Mouse (Mus musculus) hindbrain, embryonic 16.5 days (tissue): Measurements from ENCODE around the gene Sdc1. TPM values are rescaled to one million over a fixed set of nuclear protein-coding genes. Genes with fewer than 3 reads are reported as not detected.
A peak's percentile ranks its signal among the peaks of the same experiment; 100 is the strongest.

ENCODE experiments used
- ATAC-seq: fragments of 200-750 bp; cut with Nextera tagmentation; 2 replicates; pipeline ENCODE4 v1.8.0; 2017; ENCODE audit warnings: moderate TSS enrichment, moderate library complexity
- H3K27ac ChIP-seq: fragments of 300-500 bp; sonication (generic); 2 replicates; pipeline ENCODE4 v1.5.1; 2014; ENCODE audit warnings: low read depth, mild to moderate bottlenecking, control low read depth, low read length, moderate library complexity
- H3K27me3 ChIP-seq: fragments of 300-500 bp; sonication (generic); replicated peaks from 2 replicates; pipeline ENCODE4 v1.6.1; 2014; ENCODE audit warnings: low read length; ENCODE audit not compliant: control insufficient read depth, insufficient read depth
- H3K36me3 ChIP-seq: fragments of 300-500 bp; sonication (generic); 2 replicates; pipeline ENCODE4 v1.6.1; 2014; ENCODE audit warnings: mild to moderate bottlenecking, low read length, moderate library complexity, mixed read lengths; ENCODE audit not compliant: control insufficient read depth, insufficient read depth
- H3K4me1 ChIP-seq: fragments of 300-500 bp; sonication (generic); 2 replicates; pipeline ENCODE4 v1.6.1; 2014; ENCODE audit warnings: low read depth, low read length; ENCODE audit not compliant: control insufficient read depth, insufficient read depth
- H3K4me2 ChIP-seq: fragments of 300-500 bp; sonication (generic); 2 replicates; pipeline ENCODE4 v1.6.1; 2014; ENCODE audit warnings: mild to moderate bottlenecking, low read length, control low read depth, moderate library complexity
- H3K4me3 ChIP-seq: fragments of 300-500 bp; sonication (generic); 2 replicates; pipeline ENCODE4 v1.5.1; 2014; ENCODE audit warnings: mild to moderate bottlenecking, low read length, control low read depth, moderate library complexity
- H3K9ac ChIP-seq: fragments of 300-500 bp; sonication (generic); 2 replicates; pipeline ENCODE4 v1.6.1; 2014; ENCODE audit warnings: low read depth, mild to moderate bottlenecking, control low read depth, low read length, moderate library complexity
- H3K9me3 ChIP-seq: fragments of 300-500 bp; sonication (generic); 2 replicates; pipeline ENCODE4 v1.6.1; 2014; ENCODE audit warnings: mild to moderate bottlenecking, low read length, moderate library complexity; ENCODE audit not compliant: control insufficient read depth
- WGBS: fragments of 180-500 bp; shearing (Covaris S2); extraction: QIAGEN DNeasy Blood & Tissue Kit; methylation state at CpG from one replicate; pipeline ENCODE4 v1.1.7; 2014; 5-methylcytosine and 5-hydroxymethylcytosine counted together
- polyA plus RNA-seq: library from polyadenylated mRNA; unstranded; fragments of >200 nt; fragmentation: Nextera tagmentation; extraction: Ambion mirVana; gene quantifications from 2 replicates; pipeline ENCODE4 v1.2.1, GENCODE M21; 2015

Sdc1 gene
- polyA plus RNA-seq: 18.0 and 21.5 TPM in 2 replicates

- H3K9me3 ChIP-seq: no peaks in the 10 kb centered on the region
- peak within 1 kb of the TSS; percentile 71 for H3K27ac ChIP-seq
- peak; percentile 88 for ATAC-seq
- peak within 1 kb of the TSS; percentile 100 for H3K4me2 ChIP-seq
- peaks cover 14% of the 10 kb centered on the region for H3K4me1 ChIP-seq
- no peaks in the 10 kb centered on the region for H3K36me3 ChIP-seq
- H3K9ac ChIP-seq: peak within 1 kb of the TSS; percentile 78
- under 1% methylated on average over 58 of the region's 67 CpGs for WGBS
- peak within 1 kb of the TSS; percentile 82 for H3K4me3 ChIP-seq
- H3K27me3 ChIP-seq: no peaks in the 10 kb centered on the region
Observed at GRCm38 (mm10) chr12:8770946-8771843, at the start of gene Sdc1. Sdc1 (plus strand) TSS chr12:8771323.

DNA sequence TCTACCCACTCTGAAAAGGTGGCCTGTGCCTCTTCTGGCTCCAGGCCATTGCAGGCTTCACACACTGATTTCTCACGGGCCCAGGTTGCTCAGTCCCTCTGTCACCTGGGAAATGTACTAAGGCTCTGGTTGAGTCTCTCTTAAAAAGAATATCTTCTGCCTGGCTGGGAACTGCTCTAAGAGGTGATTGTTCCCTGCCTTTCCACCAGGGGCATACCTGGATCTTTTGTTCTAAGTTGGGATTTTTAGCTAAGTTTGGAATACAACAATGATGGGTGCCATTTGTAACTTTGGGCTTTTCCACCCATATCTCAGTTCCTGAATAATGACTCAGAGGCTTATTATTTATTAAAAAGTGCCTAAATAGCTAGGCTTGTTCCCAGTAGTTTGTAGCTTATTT lies 44.2 kb upstream of the Sdc1 start:
- no peak overlapping the region for H3K27ac ChIP-seq
- no peaks in the 10 kb centered on the region for H3K27me3 ChIP-seq
- 58% methylated on average over 1 of the region's 1 CpGs for WGBS
- no peak for ATAC-seq
- H3K36me3 ChIP-seq: peaks cover 17% of the 10 kb centered on the region
- H3K4me3 ChIP-seq: no peak overlapping the region
- no peak overlapping the region for H3K4me2 ChIP-seq
- H3K9ac ChIP-seq: no peak overlapping the region
- no peaks in the 10 kb centered on the region for H3K4me1 ChIP-seq
- H3K9me3 ChIP-seq: no peaks in the 10 kb centered on the region

DNA sequence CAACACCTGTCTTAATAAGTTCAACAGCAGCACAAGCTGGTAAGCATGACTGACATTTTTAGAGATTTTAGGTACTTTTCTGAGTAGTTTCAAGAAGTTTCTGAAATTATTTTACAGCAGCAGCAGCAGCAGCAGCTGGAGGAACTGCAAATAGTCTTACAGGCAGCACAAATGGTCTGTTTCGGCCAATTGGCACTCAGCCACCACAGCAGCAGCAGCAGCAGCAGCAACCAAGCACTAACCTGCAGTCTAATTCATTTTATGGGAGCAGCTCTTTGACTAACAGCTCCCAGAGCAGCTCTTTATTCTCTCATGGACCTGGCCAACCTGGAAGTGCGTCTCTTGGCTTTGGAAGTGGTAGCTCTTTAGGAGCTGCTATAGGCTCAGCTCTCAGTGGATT lies 42.4 kb upstream of the Sdc1 start:
- WGBS: 85% methylated on average over 2 of the region's 2 CpGs
- peaks cover 12% of the 10 kb centered on the region for H3K36me3 ChIP-seq
- H3K9me3 ChIP-seq: no peaks in the 10 kb centered on the region
- no peak overlapping the region for H3K4me3 ChIP-seq
- ATAC-seq: no peak
- H3K4me1 ChIP-seq: no peaks in the 10 kb centered on the region
- H3K27me3 ChIP-seq: no peaks in the 10 kb centered on the region
- H3K27ac ChIP-seq: no peak overlapping the region
- H3K4me2 ChIP-seq: no peak overlapping the region
- no peak overlapping the region for H3K9ac ChIP-seq

- H3K36me3 ChIP-seq: peaks cover 10% of the 10 kb centered on the region
- 96% methylated on average over 2 of the region's 2 CpGs for WGBS
Observed at GRCm38 (mm10) chr12:8753654-8754053, 17.5 kb upstream of the Sdc1 start.

GRCm38 (mm10) chr12:8754116-8754515 lies 17.0 kb upstream of the Sdc1 start:
- Histone ChIP-seq H3K9ac (no peak overlapping the region), H3K9me3 (no peaks in the 10 kb centered on the region), H3K36me3 (peaks cover 5% of the 10 kb centered on the region), H3K4me3 (no peak overlapping the region), H3K27ac (no peak overlapping the region), H3K27me3 (no peaks in the 10 kb centered on the region), H3K4me1 (no peaks in the 10 kb centered on the region), H3K4me2 (no peak overlapping the region)
- 87% methylated on average over 4 of the region's 4 CpGs for WGBS
- ATAC-seq: no peak

More at GRCm38 (mm10) chr12:8753654-8754053, 17.5 kb upstream of the Sdc1 start:
- Histone ChIP-seq H3K4me1 (no peaks in the 10 kb centered on the region), H3K27me3 (no peaks in the 10 kb centered on the region), H3K4me2 (no peak overlapping the region), H3K4me3 (no peak overlapping the region), H3K9me3 (no peaks in the 10 kb centered on the region), H3K9ac (no peak overlapping the region), H3K27ac (no peak overlapping the region)
- ATAC-seq: no peak

DNA sequence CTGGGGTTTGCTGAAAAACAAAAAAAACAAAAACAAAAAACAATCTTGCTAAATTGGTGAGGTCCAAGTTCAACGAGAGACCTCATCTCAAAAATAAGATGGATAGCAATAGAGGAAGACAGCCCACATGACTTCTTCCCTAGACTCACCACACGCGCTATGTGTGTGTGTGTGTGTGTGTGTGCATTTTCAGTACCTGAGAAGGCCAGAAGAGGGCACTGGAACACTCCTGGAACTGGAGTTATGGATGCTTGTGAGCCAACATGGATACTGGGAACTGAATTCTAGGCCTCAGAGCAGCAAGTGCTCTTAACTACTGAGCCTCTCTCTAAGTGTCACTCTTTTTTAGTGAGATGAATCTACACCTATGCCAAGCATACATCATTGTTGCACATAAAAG lies 13.1 kb upstream of the Sdc1 start:
- Histone ChIP-seq H3K4me1 (no peaks in the 10 kb centered on the region), H3K9me3 (no peaks in the 10 kb centered on the region), H3K27me3 (no peaks in the 10 kb centered on the region), H3K4me3 (no peak overlapping the region), H3K4me2 (no peak overlapping the region), H3K27ac (no peak overlapping the region), H3K36me3 (peaks cover 4% of the 10 kb centered on the region; the same call in 1 of the 2 replicates), H3K9ac (no peak overlapping the region)
- 100% methylated on average over 3 of the region's 3 CpGs for WGBS
- no peak for ATAC-seq

DNA sequence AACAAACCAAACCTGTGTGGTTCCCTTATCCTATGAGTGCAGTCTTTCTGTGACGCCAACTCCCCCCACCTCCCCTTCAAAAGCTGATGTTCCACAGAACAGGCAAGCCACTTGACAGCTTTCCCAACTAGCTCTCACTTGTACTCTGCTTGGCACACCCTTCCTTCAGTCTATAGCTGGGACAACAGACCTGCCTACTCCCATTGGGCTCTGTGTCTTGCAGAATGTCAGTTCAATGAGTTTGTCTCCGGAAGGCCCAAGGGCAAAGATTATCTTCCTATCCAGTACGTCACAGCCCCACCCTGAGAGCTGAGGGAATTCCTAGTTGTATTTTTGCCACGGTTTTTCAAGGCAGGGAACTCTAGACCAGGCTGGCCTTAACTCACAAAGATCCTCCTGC lies 12.0 kb upstream of the Sdc1 start:
- no peak overlapping the region for H3K4me3 ChIP-seq
- H3K36me3 ChIP-seq: 0 out of 2 replicates have a peak, but pooled peaks cover 2% of the 10 kb centered on the region
- no peaks in the 10 kb centered on the region for H3K9me3 ChIP-seq
- no peaks in the 10 kb centered on the region for H3K4me1 ChIP-seq
- H3K27me3 ChIP-seq: no peaks in the 10 kb centered on the region
- no peak overlapping the region for H3K9ac ChIP-seq
- no peak for ATAC-seq
- H3K27ac ChIP-seq: no peak overlapping the region
- no peak overlapping the region for H3K4me2 ChIP-seq
- 75% methylated on average over 4 of the region's 4 CpGs for WGBS

GRCm38 (mm10) chr12:8759779-8760178 lies 11.3 kb upstream of the Sdc1 start:
- H3K36me3 ChIP-seq: 0 out of 2 replicates have a peak, but pooled peaks cover 2% of the 10 kb centered on the region
- WGBS: 69% methylated on average over 6 of the region's 6 CpGs
- no peak overlapping the region for H3K27ac ChIP-seq
- no peak overlapping the region for H3K9ac ChIP-seq
- no peak for ATAC-seq
- H3K4me2 ChIP-seq: no peak overlapping the region
- no peak overlapping the region for H3K4me3 ChIP-seq
- H3K9me3 ChIP-seq: no peaks in the 10 kb centered on the region
- no peaks in the 10 kb centered on the region for H3K27me3 ChIP-seq
- no peaks in the 10 kb centered on the region for H3K4me1 ChIP-seq

- H3K27me3 ChIP-seq: no peaks in the 10 kb centered on the region
Observed at GRCm38 (mm10) chr12:8760561-8760960, 10.6 kb upstream of the Sdc1 start.

More at GRCm38 (mm10) chr12:8760561-8760960, 10.6 kb upstream of the Sdc1 start:
- no peak for ATAC-seq
- WGBS: 86% methylated on average over 6 of the region's 6 CpGs
- H3K4me2 ChIP-seq: no peak overlapping the region
- H3K4me3 ChIP-seq: no peak overlapping the region
- H3K36me3 ChIP-seq: 0 out of 2 replicates have a peak, but pooled peaks cover 2% of the 10 kb centered on the region
- no peaks in the 10 kb centered on the region for H3K4me1 ChIP-seq
- H3K9ac ChIP-seq: no peak overlapping the region
- no peaks in the 10 kb centered on the region for H3K9me3 ChIP-seq
- H3K27ac ChIP-seq: no peak overlapping the region
